Mouse (Mus musculus): ENCODE measurements around the gene Hoxb9.
A peak's percentile ranks its signal among the peaks of the same experiment; 100 is the strongest.

Hoxb9 gene

DNA sequence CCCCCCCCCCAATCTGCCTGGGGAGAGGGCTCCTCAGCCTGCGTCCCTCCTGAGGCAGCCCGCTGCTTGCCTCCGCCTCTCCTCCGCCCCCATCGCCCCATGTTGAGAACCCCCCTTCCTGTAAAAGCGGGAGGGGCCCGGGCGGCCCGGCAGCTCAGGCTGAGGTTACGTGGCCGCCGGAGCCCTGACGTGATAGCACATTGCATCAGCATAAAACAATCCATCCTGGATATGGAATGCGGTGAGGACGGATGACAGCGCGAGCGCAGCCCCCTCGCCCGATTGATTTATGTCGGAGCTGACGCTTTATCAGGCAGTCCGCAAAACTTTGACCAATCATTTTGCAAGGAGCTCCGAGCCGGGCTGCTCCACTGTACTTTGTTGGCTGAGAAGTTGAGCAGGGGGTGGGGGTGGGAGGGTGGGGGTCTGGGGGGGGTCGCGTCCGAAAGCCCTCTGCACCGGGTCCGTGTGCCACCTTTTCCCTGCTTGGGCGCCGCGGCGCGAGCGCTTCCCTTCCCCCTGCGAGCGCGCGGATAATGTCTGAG lies at the start of gene Hoxb9:
Gene Hoxb9 (plus strand): TSS at position 462 of the 545 bp plus-strand sequence.
- no peak for DNase-seq (ENCODE audit: low read depth, low spot score)

DNA sequence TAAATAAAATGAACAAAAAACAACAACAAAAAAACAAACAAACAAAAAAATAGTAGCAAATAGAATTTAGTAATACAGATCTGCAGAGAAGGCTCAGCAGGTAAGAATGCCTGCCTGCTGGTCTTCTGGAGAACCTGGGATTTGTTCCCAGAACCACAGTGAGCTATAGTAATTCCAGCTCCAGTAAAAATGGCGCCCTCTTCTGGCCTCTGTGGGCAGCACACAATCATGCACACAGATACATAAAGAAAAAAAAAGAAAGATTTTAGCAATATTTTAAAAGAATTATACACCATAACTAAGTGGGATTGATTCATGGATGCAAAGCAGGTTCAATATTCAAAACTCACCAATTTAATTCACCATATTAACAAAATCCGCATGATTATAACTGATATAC lies 47.4 kb upstream of the Hoxb9 start:
- no peak for DNase-seq (ENCODE audit: low read depth, low spot score)

DNA sequence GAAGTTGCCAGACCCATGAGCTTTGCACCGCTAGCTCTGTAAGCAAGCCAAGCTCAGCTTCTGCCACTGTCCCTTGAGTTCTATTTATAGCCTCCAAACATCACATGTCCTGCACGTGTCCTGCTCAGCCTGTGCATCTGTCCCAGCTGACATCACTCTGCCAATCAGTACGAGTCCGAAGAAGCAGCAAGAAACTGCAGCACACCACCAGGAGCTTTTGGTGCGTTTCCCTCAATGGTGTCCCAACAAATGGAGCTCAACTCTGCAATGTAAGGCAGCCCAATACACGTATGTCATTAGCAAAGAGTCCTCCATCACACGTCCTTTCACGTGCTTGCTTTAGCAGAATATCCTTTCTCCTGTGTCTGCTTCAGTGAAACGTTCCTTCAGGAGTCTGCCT lies 43.6 kb upstream of the Hoxb9 start:
- no peak for DNase-seq (ENCODE audit: low read depth, low spot score)

DNA sequence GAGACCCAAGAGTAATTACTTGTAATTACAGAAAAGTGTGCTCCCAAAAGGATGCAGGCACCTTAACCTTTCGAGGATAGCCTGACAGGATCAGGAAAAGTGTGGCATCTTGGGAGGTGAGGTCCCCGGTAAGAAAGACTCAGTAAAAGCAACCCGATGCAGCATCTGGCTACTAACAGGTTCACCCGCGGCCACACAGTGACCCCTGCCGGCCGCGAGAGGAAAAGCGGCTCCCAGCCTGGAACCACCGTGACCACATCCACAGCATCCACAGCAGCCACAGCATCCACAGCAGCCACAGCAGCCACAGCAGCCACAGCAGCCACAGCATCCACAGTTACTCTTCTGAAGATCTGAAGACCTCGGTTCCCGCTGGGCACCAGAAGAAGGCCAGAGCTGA lies 36.4 kb upstream of the Hoxb9 start:
- DNase-seq (ENCODE audit: low read depth, low spot score), result peak; percentile 44

DNA sequence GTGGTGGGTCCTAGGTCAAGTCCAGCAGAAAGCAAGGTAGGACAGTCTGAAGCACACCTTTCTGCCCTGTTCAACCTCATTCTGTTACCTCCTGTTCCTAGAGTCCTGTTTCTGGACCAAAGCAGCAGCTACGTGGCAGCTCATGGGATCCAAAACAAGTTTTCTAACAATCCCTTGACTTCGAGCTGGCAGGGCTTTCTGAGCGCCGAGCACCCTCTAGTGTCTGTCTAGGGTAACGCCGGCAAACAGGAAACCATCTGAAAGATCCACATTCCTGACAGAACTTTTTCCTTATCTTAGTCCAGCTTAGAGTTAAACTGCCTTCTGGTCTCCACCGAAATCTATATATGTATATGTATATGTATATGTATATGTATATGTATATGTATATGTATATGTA lies 31.0 kb upstream of the Hoxb9 start:
- DNase-seq (ENCODE audit: low read depth, low spot score), result peak; percentile 31

- no peak for DNase-seq (ENCODE audit: low read depth, low spot score)
Measured at GRCm38 (mm10) chr11:96250901-96251300, 20.4 kb upstream of the Hoxb9 start.

DNA sequence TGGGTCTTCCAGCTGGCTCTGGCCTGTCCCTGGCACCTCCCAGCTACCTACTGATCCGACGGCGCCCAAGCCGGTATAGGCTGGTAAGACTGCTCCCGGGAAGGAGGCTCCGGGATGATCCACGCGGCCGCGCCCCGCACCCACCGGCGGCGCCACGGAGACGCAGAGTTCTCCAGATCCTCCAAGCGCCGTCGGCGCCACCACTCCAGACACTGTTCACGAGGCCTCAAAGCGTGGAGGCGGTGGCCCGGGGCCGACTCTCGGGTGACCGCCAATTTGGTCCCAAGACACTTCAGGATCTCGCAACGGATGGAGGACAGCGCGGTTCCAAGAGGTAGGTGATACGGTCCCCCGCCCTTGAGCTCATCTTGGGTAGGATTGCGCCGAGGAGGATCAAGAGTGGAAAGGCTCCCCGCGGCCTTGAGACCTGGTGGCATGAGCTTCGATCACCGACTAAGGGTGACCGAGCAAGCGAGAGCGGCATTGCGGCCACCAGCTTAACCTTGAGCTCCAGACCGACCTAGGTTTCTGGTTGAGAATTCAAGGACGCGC lies 19.7 kb upstream of the Hoxb9 start:
- no peak for DNase-seq (ENCODE audit: low read depth, low spot score)

DNA sequence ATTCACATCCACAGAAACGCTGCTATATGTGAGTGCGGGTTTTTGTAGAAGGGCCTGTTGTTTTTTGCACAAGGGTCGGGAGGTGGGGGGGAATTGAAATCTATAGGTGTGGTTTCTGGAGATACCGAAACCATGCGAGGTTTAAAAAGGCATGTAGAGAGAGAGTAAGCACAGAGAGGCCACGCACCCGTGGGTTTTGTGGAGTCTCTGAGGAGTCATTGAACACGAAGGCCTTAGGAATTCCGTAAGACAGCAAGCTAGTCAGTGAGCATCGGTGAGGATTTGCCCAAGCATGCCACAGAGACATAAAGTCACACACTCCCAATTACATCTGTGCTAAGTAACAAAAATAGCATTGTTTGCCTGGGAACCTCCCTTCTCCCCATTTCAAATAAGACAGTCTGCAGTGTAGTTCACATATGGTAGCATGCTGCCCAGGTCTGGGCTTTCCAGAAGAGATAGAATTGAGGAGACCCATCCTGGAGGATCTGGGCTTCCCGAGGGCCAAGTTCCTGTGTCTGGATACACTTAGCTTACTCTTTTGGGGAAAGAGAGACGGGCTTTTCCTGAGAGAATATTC lies 18.6 kb upstream of the Hoxb9 start:
- DNase-seq (ENCODE audit: low read depth, low spot score), result no peak

- no peak for DNase-seq (ENCODE audit: low read depth, low spot score)
Measured at GRCm38 (mm10) chr11:96254221-96254620, 17.0 kb upstream of the Hoxb9 start.

- DNase-seq (ENCODE audit: low read depth, low spot score), result no peak
Measured at GRCm38 (mm10) chr11:96255111-96255995, 15.9 kb upstream of the Hoxb9 start.

GRCm38 (mm10) chr11:96255996-96256445 lies 15.2 kb upstream of the Hoxb9 start:
- no peak for DNase-seq (ENCODE audit: low read depth, low spot score)

- no peak for DNase-seq (ENCODE audit: low read depth, low spot score)
Measured at GRCm38 (mm10) chr11:96257141-96257540, 14.1 kb upstream of the Hoxb9 start.

DNA sequence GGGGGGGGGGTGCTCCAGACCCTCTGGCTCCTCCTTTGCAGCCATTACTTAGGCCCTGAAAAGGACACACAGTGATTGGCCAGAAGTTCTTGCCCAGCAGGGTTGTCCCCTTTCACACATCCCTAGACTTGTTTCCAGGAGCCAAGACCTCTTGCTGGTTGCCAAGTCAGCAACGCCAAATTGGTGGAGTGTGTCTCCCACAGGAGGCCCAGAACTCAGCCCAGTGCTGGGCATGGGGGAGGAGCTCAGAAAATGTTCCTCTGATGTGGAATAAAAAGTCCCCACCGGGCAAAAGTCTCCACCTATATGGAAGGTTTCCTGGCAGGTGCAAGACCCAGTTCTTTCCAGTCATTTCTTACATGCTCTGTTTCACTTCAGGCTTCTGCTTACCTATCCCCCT lies 12.2 kb upstream of the Hoxb9 start:
- no peak for DNase-seq (ENCODE audit: low read depth, low spot score)

DNA sequence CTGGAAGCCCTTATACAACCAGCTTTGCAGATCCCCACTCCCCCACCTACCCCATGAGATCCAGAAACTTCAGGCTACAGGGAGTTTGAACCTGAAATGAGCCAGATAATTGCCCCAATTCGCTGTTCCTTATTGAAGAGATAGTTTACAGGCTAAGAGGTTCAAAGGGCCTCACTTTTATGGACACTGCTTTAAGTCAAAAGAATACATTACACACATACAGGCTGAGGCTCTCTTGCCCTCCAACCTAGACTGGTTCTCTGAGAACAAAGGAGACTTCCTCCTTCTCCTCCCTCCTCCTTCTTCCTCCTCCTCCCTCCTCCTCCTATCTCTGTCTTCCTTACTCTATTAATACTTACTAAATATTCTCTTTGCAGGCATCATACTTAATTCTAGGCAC lies 11.7 kb upstream of the Hoxb9 start:
- no peak for DNase-seq (ENCODE audit: low read depth, low spot score)

DNA sequence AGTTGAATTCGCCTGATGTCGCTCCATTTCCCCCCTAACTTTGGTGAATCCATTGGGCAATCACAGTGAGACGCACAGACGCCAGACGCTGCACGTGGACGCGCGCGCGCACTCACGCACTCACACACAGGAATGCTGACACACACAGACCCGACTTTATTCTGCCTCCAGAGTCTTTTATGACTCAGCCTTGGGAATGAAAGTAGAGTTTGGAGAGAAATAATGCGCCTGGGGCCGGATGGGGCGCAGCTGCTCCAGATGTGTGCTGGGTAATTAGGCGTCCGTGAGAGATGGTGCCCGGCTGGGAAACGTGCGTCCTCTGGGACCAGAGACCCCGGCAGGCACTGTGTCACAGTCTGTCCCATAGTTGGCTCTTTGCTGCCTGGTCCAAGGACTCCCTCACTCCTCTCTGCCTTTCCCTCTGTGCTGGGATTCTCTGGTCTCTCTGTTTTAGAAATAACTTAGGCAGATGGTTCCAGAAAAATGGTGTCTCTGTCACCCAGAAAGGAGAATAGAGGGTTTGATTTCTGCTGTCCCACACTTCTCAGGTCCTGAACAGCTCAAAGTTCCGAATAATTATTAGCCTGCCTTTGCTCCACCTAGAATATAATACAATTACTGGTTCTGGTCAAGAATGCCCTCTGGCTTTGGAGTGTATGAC lies 10.8 kb upstream of the Hoxb9 start:
- DNase-seq (ENCODE audit: low read depth, low spot score), result no peak

GRCm38 (mm10) chr11:96261323-96261890 lies 9.8 kb upstream of the Hoxb9 start:
- no peak for DNase-seq (ENCODE audit: low read depth, low spot score)

DNA sequence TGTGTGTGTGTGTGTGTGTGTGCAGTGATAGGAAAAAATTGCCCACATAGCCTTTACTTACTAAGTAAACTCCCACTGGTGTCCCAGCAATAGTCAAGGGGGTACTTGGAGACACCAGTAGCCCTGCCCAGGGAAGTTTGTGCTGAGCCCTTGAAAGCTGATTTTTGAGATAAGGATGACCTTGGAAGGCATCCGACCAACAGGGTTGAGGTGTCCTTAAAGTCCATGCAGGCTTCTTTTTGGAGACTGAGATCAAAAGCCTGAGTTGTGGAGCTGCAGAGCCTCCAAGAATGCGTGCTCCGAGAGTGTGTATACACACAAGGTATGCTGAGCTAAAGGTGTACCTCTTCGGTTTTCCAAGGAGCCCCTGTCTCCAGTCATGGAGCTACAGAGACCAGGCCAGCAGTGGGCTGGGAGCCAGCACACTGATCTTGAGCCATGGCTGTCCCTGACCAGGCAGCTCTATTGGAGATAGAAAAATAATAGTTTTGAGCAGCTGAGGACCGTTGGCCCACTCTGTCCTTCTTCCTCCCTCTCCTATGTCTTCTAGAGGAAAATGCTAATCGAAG lies 8.9 kb upstream of the Hoxb9 start:
- DNase-seq (ENCODE audit: low read depth, low spot score), result no peak

DNA sequence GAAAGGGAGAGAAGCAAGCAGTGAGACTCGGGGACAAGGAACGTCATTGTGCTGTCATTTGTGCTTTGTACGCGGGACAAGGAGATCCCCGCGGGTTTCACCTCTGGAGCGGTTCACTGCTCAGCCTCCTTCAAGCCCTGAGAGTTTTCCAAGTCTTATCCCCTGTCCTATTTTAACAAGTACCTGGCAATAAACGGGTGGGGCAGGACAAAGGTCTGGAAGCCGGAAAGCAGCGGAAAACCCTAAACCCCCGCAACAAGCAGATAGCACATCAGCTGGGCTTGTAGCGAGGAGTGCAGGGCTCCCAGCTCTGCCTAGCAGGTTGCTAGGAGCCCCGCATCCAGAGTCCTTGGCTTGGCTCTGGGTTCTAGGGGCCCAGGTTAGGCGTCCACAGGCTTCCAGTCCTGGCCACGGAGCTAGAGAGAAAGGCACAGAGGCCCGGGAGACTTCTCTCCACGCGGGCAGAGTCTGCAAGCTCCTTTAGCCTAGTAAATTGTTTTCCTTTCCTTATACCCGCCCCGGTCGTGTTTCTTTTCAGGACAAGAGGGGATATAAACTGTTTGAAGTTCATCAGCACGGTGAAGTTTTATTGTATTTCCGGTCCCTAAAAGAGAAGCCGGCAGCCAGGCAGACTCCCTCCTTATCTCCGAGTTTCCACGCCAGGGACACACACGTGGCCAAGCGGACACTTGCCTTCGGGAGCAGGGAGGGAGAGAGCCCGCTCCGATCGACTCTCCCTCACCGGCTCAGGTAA lies 7.4 kb upstream of the Hoxb9 start:
- no peak for DNase-seq (ENCODE audit: low read depth, low spot score)

DNA sequence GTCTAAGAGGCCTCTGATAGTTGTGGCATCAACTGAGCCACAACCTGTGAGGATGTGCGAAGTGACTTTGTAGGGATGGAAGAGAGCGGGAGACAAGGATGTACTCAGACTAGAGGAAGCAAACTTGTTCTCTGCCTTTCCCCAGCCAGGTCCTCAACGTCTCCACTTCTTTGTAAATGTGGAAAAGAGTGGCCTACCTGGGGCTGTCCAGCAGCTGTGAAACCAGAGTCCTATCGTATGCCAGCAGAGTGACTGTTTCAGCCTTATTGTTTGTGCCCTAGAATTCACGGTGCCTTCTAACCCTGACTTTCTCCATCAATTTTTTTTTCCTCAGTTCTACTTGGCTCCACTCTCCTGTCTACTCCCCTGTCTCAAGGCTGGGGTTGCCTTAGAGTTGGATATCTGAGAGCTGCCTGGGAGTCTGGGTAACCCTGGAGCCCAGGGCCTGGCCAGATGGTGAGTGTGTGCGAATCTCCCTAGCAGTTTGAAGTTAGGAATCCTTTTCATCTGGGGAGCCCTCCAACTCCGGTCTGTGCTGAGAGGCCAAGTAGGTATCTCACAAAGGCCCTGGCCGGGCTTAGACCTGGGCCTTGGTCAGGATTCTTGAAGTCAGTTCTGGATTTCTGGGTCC lies 6.8 kb upstream of the Hoxb9 start:
- DNase-seq (ENCODE audit: low read depth, low spot score), result no peak

- DNase-seq (ENCODE audit: low read depth, low spot score), result no peak
Measured at GRCm38 (mm10) chr11:96265954-96266353, 5.3 kb upstream of the Hoxb9 start.
